Mouse (Mus musculus) embryo, embryonic 11 days (tissue): ENCODE measurements around the gene Tcf15.

ENCODE experiments used
- DNase-seq: peaks from one replicate; pipeline ENCODE4 v3.0.0-alpha.2; 2015

Tcf15 gene

GRCm38 (mm10) chr2:152143279-152144157 is at the start of gene Tcf15:
Gene Tcf15, plus strand, starts transcription at chr2:152143561.
- DNase-seq, result peak; percentile 89

- peak; percentile 50 for DNase-seq
These were observed 48.4 kb upstream of the Tcf15 start for GRCm38 (mm10) chr2:152094856-152095545.

DNA sequence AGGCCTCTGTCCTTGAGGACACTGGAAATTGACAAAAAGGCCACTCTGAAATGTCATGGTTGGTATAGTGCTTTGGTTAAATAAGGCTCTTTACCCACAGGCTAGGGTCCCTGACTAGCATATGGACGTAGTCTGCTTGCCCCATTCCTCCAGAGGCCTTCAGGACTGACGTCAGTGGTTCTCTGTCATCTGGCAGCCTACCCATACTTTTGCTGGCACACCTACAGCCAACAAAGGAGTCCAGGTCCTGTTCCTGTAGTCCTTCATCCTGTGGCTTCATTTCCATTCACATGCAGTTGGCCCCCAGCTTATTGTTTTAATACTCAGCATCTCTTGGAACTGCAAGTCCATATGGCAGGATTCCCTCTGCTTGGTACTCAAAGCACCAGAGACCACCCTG is 46.4 kb upstream of the Tcf15 start:
- DNase-seq, result no peak

DNA sequence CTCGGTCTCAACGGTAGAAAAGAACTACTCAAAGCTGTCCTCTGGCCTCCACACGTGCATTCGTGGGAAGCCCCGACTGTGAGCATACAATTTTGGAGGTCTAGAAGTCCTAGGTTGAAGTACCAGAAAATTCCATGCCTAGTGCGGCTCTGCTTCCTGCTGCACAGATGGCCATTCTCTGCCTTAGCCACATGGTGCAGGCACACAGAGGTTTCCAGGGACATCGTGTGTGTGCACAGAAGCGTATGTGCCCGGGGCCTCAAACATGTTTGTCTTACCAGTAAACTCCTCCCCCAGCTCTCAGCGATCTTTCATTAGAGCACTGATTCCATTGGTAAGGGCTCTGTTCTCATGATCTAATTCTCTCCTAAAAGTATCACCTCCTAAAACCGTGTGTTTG is 45.4 kb upstream of the Tcf15 start:
- DNase-seq, result no peak

- no peak for DNase-seq
These were observed 43.8 kb upstream of the Tcf15 start for GRCm38 (mm10) chr2:152099538-152099937.

GRCm38 (mm10) chr2:152101761-152102160 is 41.6 kb upstream of the Tcf15 start:
- no peak for DNase-seq

- DNase-seq, result no peak
These were observed 41.0 kb upstream of the Tcf15 start for GRCm38 (mm10) chr2:152102369-152102768.

GRCm38 (mm10) chr2:152104711-152105317 is 38.5 kb upstream of the Tcf15 start:
- DNase-seq, result no peak

GRCm38 (mm10) chr2:152105318-152106224 is 37.8 kb upstream of the Tcf15 start, which contains the start of gene Srxn1:
Gene Srxn1, plus strand, starts transcription at chr2:152105516.
- peak; percentile 92 for DNase-seq

- DNase-seq, result no peak
These were observed 37.2 kb upstream of the Tcf15 start for GRCm38 (mm10) chr2:152106225-152106595.

DNA sequence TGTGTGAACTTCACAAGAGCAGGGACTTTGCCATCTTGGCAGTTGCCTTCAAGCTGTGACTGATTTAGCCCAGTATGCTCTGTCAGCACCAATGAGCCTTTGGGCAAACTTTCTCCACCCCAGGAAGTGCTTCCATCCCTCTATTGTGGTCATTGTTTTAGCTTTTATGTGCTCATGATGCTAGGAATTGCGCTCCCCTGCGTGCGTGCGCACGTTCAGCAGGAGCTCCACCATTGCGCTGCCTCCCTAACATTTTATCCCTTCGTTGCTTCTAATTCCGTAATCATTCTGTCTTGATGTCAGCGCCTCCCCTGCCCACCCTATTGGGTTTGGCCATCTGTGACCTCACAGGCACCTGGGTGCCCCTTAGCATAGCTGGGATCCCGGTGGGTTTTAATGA is 36.8 kb upstream of the Tcf15 start:
- no peak for DNase-seq

DNA sequence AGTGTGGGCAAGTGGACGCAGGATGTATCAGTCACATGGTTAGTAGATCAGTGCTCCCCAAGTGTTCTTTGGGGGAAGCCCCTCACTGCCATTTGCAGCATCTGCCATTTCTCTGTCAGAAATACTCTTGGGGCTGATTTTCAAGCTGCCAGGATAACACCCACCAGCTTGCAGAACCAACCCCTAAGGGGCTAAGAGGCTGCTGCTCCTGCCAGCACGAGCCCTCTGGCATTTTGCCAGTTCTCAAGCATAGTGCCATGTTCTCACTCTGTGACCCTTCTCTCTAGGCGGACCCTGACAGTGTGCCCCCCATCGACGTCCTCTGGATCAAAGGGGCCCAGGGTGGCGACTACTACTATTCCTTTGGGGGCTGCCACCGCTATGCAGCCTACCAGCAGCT is 34.7 kb upstream of the Tcf15 start:
- DNase-seq, result no peak

GRCm38 (mm10) chr2:152109386-152109785 is 34.0 kb upstream of the Tcf15 start:
- DNase-seq, result no peak

DNA sequence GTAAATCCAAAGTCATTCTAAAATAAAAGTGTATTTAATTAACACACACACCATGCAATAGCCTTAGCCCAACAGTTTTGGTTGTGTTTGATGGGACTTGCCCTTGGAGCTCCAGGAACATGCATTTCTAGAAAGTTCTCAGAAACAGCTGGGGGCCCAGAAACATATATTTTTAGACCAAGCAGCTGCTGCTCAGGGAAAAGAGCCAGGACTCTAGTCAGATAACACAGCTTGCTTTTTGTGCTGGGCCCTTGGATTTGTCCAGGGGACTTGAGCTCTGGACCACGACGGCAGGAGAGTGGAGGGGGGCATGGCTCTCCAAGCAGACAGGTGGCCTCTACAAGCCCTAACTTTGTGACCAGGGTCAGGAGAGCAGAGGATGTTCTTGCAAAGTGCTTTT is 32.0 kb upstream of the Tcf15 start:
- no peak for DNase-seq

GRCm38 (mm10) chr2:152111920-152112319 is 31.4 kb upstream of the Tcf15 start:
- DNase-seq, result peak; percentile 92

DNA sequence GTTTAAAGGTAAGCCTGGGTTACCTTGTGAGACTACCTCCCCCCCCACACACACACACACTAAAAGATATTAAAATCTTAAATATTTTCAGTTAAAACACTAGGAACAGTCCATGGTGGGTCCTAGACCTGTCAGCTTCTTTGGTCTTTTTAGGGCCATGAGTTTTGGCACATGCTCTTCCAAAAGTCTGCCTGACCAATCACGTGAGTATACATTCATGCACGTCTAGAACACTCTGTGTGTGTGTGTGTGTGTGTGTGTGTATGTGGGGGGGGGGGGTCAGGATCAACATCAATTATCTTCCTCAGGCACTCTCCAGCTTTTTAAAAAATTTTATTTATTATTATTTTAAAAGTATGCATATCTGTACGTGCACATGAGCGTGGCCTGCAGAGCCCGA is 30.9 kb upstream of the Tcf15 start:
- DNase-seq, result no peak

DNA sequence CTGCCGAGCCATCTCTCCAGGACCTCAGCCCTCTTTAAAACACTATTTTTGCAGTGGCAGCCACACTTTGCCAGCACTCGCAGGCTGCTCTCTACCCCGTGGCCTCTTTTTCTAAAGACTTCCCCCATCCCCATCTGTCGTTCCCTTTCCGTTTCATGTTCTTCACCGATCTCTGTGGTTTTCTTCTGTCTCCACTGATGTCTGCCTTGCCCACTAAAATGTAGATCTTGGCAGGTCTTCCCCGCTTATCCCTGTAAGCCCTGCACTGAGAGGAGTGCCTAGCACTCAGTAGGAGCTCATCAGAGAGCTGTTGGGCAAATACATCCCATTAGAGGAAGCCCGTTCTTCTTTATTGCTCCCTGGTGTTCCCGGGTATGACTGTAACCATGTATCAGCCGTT is 30.4 kb upstream of the Tcf15 start:
- DNase-seq, result no peak

DNA sequence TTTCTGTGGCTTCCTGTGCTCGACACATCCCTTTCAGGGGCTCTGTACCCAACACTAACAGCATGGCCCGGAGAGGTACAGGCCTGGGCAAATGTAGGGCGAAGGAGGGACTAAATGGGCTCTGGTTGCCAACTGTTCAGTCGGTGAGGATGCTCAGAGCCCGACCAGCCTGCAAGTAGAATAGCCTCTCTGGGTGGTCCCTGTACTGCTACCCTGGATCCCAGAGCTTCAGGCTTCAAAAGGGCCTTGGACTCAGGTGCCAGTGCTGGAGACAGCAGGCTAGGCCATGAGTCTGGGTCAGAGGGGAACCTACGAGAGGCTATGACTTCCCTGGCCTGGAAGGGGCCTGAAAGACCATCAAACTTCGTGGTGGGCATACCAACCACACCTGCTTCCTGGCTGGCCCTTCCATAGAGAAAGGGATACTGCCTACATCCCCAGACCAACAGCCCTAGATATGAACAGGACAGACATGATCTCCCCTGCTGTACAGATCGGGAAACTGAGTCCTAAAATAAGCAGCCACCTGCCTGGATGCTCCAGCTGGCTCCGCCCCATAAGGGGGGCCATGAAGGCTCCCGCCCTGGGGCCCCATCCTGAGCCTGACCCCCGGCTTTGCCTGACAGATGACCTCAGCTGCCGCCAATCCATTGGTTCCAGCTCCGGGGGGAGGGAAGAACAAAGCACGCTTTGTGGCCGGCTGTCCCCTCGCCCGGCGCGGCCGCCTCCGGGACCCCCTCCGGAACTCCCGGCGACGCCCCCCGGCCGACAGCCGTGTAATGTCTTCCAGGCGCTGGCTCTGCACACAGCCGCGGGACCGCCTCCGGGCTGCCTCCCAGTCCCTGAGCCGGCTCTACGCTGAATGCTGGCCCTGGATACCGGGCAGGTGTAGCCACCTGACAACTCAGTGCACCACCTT is 29.0 kb upstream of the Tcf15 start:
- DNase-seq, result peak; percentile 87

DNA sequence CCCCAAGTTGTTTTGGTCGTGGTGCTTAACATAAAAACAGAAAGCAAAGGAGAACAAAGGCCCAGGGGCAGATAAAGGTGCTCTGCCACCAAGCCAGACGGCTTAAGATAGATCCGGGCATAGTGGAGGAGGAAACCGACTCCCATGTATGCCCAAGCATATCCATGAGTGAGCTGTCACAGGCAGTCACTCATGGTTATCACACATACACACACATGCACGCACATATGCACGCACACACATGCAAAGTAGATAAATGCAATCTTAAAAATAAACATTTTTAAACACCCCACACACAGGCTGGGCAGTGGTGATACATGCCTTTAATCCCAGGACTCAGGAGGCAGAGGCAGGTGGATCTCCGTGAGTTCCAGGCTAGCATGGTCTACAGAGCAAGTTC is 25.7 kb upstream of the Tcf15 start:
- DNase-seq, result no peak

DNA sequence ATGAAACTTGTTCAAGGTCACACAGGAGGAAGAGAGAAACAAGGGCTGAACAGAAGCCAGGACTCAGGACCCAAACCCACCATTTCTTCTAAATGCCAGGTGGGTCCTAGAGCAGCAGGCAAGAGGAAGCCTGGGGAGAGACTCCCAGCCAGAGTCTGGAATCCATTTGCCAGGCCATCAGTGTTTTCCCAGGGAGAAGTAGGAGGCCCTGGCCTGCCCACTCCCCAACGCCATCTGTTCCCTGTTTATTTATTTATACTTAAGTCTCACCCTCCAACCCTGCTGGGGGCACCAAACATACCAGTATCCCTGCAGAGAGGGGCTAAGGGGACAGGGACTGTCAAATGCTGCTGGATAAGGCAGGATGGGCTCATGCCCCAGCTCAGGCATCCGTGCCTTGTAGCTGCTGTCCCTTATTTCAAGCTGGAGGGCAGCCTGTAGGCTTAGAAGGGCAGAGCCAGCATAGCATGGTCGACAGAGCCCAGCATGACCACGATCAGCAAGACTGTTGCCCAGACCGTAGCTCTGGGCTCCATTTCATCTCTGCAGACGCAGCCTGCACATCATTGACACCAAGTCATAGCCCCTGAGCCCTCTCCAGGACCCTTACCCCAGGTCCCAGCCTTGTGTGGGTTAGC is 24.0 kb upstream of the Tcf15 start:
- no peak for DNase-seq

- no peak for DNase-seq
These were observed 20.5 kb upstream of the Tcf15 start for GRCm38 (mm10) chr2:152122896-152123295.
